Mouse (Mus musculus) MEL-GATA-1-ER (cell line): ENCODE measurements around the gene Morc3.
"Not testable (repeated sequence)": the region's sequence is repeated elsewhere in the genome, so short reads cannot be mapped to it uniquely, and the experiment has no call there.

Source experiments
- DNase-seq: peaks from one replicate; pipeline ENCODE4 v3.0.0-alpha.2; 2012; ENCODE audit warnings: low read depth; ENCODE audit errors: extremely low read depth

The Morc3 gene

DNA sequence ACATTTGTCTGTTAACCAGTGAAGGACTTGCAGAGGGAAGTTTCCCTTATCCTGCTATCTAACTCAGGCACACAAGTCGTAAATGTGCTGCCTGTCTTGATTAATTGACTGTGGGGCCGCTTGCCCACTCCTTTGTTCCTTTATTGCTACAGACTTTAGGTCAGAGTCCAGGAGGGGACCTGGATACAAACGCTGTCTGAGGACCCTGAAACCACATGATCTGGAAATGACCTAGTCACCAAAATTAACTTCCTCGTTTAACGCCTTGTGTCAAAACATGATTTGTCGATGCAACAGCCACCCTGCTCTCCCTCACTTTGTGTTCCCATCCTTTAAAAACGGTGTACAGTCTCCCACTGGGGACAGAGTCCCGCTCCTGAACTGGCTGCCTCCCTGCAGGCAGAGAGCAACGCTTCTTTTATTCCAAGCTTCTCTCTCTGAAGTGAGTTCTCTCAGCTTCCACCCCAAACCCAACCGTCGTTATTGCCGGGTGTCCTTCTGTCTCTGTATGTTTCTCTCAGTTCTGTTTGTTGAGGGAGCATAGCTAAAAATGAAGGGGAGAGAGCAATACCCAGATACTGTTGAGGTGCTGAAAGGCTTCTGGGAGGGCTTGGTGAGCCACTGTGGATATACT, 13.1 kb upstream of the Morc3 start:
- DNase-seq = peak; percentile 94

DNA sequence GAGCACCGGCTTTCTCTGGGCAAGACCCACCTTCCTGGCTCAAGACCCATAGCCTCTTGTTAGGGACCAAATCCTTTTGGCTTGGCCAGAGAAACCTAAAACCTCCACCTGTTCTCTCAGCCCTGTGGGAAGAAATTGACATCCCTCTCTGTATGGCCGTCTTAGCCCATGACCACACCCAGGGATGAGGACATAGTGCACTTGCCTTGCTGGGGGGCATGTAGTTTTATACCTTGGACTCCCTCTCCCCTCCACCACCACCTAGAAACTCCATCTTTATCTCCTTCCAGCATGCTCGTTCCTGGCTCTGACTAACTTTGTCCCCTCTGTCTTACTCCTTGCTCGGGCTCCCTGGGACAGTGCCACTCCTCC, 12.6 kb upstream of the Morc3 start:
- DNase-seq = no peak

DNA sequence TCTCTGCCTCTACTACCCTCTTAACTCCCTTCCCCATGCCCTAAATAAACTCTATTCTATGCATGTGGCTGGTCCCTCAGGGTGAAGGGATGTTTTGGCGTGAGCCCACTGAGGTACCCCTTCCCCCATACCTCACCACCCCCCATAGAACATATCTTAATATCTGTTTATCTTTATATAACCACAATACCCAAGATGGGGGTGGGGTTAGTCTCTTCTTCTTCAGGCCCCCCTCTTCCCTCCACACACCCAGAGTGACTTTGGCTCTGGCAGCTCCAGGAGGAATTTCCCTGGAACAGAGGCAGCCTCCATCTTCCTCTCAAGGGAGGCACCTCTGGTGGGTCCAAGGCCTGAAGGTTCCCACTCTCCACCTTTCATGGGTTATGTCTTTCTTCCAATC, 11.9 kb upstream of the Morc3 start:
- DNase-seq = no peak

DNA sequence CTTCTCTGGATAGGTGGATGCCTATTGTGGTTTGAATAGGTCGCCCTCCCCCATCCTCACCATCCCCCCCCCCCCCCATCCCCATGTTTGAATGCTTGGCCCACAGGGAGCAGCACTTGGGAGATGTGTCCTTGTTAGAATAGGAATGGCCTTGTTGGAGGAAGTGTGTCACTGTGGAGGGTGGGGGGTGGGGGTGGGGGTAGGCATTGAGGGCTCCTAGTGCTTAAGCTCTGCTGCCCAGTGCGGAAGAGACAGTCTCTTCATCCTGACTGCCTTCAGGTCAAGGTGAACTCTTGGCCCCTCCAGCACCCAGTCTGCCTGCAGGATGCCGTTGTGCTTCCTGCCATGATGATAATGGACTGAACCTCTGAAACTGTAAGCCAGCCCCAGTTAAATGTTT, 10.2 kb upstream of the Morc3 start:
- no peak for DNase-seq

DNA sequence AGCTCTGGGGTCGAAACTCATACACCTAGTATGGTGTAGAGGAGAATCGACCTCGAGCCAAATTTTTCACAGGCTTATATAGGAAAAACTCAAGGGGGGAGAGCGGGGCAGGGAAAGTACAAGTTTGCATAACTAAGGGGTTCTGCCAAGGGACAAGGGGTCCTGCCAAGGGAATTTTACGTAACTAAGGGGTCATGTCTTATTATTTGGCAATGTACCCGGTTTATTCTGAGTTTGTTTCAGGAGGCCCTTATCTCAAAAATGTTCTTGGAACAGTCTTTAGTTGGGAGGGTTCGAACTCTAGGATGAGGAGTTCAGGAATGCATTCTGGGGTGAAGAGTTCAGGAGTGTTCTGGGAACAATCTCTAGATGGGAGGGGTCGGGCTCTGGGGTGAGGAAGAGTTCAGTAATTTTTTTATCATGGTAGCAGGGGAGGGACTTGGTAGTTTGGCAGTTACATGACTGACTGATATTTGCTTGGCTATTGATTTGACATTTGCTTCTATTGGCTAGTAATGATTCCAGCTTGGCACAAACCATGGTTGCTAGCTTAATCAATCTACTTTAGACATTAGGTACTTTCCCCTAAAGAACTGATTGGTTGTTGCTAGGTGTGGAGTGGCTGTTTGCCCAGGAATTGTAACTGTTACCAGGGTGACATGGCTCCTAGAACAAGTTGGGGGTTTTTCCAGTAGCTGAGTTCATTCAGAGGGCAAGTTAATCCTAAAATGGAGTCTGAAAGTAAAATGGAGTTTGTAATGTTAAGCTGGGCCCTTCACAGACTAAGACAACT, 9.3 kb upstream of the Morc3 start:
- DNase-seq = not testable (repeated sequence)

DNA sequence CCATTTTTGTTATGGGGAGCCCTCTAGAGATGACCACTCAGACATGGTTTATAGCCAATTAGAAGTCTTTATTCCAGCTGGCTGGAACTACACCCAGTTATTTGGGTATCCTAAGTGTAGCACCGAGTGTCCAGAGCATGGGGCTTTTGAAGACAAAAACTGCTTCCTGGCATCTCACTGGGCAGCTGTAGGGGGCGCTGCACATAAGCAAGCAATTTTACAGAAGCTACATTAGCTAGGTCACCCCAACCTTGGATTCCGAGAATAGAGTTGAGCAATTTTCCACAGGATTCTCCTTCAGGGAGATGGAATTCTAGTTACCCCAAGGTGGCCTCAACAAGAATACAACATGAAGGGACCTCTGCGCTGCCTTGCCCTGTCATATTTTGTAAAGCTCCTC, 7.1 kb upstream of the Morc3 start:
- no peak for DNase-seq

DNA sequence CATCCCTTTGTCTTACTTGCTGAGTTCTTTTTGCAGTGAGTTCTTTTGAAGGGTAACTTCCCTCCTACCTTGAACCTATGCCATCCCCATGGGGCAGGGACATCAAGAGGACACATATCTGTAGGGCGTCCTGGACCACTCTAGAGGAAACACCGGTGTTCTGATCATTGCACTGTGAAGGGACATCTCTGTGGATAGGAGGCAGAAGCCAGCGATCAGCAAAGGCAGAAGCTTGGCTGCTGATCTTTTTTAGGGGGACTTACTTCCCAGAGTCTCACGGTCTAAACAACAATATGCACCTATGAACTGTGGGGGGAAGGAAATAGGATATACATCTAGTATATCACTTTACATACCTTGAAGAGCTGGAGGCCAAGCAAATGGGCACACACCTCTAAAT, 6.5 kb upstream of the Morc3 start:
- no peak for DNase-seq

DNA sequence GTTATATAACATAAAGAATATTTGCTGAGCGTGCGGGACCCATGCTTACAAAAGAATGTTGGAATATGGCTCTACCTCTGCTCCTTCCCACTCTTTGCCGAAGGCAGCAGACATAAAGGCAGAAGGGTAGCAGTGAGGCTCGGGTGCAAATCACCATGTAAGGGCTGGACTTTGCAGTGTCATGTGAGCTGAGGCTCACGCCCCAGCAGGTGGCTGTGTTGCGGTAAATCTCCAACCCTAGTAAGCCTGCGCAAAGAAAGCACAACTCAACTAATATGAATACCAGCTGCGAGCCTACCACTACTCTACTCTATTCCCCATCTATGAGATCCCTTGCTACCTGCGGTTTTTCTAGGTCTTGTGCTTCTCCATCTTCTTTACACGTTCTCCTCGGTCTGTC, 5.9 kb upstream of the Morc3 start:
- no peak for DNase-seq

DNA sequence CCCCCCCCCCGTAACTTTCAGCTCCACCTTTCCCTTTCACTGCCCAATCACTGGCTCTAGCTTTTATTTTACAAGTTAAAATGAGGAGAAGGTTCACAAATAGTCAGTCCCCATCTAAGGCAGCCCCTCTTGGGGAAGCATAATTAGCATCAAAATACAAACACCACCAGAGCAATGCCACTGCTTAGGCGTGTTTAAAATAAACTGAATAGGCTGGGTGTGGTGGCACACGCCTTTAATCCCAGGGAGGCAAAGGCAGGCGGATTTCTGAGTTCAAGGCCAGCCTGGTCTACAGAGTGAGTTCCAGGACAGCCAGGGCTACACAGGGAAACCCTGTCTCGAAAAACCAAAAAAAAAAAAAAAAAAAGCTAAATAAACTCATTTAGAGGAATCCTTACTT, 5.4 kb upstream of the Morc3 start:
- not testable (repeated sequence) for DNase-seq

DNA sequence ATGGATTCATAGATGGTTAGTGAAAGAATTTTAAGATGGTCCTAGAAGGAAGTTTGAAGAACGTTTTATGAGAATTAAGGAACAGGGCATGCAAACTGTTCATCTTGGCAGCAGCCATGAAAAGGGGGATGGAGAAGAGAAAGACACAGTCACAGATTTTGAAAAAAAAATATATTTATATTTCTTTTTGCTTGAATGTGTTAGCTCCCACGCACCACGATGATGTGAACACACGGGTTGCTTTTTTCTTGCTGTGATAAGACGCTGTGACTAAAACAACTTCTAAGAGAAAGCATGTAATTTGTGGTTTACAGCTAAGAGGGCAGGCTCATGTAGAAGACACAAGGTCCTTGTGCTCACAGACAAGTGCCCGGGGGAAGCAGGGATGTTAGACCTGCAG, 5.0 kb upstream of the Morc3 start:
- DNase-seq = no peak

DNA sequence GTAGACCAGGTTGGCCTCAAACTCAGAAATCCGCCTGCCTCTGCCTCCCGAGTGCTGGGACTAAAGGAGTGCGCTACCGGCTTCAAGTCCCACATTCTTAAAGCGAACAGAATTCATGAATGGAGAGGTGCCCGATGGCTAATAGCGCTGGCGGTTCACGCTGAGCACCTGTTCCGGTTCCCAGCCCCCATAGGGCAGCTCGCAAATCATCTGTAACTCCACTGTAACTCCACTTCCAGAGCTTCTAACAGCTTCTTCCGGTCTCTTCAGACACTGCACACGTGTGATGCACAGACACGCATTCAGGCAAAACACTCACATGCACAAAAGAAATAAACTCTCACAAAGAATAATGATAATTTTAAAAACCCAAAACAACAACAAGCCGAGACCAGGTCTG, 2.4 kb upstream of the Morc3 start:
- DNase-seq = no peak

DNA sequence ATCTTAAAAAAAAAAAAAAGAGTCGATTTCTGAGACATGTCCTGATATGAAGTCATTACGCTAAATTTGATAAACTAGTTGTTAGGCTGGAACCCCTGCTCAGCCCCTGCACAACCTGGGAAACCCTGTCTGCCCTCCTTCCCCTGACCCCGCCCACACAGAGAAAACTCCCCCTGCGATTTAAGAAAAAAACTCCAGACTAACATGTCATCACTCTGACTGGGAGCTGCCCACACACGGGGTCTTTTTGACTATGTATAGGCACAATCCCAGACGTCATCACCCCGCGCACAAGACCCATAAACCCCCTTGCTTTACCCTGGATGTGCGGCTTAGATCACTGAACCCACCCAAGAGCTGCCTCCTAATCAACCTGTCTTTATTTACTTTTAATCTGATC, 1.9 kb upstream of the Morc3 start:
- no peak for DNase-seq

DNA sequence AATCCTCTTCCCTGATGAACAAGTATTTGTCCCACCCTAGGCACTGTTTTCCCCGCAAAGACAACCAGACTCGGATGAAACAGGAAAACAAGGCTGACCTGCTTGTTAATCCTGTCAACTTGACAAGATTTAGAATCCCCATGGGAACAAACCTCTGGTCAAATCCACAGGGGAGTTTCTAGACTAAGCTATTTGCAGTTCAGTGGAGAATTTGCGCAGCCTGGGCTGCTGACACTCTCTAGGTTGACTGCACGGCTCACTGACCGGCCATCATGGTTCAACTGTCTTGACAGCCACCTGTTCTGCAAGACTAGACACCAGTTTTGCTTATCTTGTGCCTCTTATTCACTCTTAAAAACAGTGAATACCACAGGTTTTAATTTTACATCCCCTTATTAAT, 1.0 kb upstream of the Morc3 start:
- DNase-seq = no peak

DNA sequence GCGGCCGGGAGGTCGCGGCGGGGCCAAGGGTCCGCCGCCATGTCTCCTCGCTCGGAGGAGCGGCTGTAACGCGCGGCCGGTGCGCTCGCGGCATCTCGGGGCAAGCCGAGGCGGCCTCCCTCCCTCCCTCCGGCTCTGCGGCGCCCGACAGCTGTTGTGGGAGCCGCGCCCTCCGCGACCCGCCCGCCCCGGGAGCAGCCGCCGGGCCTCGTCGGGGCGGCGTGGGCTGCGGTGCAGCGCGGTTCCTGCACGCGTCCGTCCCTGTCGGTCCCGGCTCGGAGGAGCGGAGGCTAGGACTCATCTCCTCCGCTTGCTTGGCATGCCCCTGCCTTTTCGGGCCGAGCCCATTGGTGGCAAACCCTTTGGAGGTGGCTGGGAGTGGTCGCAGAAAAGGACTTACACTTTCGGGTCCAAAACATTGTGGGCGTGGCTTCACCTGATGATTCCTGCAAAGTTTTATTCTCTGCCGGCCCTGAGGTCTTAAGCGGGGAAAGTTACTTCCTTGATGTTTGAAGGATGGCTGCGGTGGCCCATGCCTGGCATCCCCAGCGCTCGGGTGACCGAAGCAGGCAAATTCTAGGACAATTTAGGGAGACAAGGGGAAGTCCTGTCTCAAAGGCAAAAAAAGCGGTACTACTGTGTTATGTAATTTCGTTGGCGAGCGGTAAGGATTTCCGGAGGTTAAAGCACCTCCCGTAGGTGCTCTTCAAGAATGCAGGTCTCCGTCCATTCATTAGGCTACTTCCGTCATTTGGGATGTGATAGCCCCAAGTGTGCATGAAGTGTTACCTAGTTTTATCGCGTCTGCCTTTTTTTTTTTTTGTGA, 743 bp downstream of the Morc3 start:
- DNase-seq = peak; percentile 51

DNA sequence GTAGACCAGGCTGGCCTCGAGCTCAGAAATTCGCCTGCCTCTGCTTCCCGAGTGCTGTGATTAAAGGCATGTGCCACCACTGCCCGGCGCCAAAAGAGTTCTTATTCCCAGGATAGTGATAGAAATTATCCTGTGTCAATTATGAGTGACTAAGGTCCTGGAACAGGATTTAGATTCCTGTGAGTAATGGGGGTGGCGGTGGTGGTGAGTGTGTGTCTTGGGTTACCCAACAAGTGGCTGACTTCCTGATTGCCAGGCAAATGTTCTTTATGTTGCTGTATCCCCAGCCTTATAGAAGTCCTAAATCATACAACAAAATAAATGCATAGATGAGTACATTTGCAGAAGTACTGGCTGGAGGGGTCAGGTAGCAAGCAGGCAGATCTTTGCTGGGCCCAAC, 1.6 kb downstream of the Morc3 start:
- no peak for DNase-seq

DNA sequence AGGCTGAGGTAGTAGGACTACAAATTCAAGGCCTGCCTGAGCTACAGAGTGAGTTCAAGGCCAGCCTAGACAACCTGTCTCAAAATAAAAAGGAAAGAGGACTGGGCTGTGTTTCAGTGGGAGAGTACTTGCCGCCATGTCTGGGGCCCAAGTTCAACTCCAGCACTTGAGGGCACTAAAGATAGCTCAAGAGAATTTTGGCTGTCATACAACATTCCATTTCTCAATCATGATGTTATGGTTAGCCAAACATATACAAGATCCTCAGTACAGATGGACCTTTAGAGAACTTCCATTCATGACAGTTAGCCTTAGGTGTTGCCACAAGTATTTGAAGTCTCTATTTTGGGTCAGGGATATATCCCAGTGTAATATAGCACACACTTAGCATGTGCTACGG, 2.2 kb downstream of the Morc3 start:
- DNase-seq = no peak

DNA sequence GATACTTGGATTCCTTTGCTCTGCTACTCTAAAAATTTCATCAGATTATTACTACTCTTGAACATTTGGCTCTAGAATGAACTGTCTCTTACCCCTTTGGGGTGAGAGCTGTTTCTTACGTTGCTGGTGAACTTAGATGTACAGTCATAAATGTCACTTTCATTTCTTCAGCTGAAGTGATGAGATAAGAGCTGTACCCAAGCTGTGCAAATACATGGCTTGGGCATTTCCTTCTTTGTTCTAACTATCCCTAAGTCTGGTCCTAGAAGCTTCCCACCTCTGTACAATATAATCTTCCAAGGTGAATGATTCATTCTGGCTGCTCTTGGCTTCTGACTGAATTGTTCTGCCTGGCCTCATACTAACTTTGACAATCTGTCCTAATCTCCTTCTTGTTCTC, 7.1 kb downstream of the Morc3 start:
- DNase-seq = no peak

DNA sequence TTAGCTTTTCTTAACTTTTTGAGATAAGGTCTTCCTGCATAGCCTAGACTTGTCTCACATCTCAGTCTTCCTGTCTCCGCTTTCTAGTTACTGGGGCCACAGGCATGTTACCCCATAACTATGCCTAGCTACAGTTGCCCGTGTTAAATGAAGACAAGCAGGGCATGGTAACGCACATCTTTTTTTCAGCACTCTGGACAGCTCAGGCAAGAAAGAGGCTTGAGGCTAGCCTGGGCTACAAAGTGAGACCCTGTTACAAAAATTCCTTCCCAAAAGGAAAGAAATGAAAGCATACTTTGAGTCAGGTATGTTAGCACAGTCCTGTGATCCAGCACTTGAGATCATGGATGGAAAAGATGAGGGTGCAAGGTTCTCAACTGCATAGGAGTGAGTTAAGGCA, 18.6 kb downstream of the Morc3 start:
- DNase-seq = no peak

DNA sequence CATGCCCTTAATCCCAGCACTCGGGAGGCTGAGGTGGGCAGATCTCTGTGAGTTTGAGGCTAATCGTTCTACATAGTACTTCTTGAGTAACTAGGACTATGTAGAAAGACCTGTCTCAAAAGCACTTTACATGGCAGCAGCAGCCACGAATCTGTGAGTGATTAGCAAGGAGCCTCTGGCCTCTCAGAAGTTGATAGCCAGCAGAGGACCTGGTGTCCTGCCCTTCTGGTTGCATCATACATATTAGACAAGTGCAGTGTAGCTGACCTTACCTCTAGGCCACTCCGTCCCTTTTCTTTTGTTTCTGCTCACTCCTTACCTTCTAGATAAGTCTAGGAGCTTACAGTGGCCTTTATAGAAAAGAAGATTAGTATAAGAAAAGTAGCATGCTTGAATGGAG, 28.0 kb downstream of the Morc3 start:
- DNase-seq = no peak

DNA sequence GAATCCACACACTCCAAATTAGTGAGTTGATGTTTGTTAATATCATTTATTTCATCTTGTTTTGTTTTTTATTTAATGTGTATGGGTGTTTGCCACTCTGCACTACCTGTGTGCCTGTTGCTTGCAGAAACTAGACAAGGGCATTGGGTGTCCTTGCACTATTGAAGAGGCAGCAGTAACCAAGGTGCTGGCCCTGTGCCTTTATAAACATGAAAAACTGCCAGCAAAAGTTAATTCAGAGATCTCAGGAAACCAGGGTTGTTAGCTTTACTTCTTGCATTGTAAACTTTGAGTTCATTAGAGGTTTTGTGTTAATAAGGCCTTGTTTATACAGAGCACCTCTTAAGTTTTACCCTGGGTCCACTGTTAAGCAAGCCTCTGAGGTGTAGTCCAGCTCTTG, 28.8 kb downstream of the Morc3 start:
- no peak for DNase-seq

DNA sequence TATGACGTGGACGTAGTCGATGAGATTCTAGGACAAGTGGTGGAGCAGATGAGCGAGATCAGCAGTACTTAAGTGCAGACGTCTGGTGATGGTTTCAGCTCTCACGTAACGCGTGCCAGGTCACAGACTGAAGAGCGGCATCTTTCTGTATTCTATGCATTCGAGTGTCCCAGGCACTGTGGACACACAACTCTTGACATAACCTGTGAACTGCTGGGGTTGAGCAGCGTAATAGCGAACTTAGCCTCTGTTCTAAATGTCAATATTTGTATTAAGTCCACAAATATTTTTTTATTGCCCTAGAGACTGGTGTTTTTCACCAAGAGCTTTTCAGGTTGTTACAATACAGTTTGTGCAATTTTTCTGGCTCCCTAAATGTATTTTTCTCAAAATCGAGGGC, 42.9 kb downstream of the Morc3 start:
- no peak for DNase-seq

DNA sequence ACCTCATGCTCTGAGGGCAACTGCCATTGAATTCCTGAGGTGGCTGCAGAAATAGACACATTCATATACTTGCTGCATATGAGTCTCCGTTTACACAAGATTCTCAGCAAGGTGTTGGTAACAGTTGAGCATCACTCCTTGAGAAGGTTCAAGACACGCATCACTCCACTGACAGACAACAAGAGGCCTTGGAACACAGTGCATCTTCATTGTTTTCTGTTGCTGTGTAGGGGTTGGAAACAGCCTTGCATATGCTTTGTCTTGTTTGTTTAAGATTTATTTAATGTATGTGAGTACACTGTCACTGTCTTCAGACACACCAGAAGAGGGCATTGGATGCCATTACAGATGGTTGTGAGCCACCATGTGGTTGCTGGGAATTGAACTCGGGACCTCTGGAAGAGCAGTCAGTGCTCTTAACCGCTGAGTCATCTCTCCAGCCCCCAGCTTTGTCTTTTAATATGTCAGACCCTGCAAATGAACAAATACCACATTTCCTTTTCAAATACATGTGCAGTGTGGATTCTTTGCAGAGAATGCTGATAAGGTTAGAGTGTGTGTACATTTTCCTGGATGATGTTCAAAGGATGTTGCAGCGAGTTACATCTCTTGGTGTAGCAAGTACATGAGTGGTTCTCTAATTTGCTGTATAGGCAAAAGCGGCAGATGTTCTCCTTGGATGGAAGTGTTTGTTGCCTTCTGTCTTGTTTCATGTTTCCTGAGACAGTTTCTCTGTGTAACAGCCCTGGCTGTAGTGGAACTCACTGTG, 45.9 kb downstream of the Morc3 start:
- no peak for DNase-seq
